Mouse (Mus musculus): ENCODE data around the gene H2-Aa.

DNA sequence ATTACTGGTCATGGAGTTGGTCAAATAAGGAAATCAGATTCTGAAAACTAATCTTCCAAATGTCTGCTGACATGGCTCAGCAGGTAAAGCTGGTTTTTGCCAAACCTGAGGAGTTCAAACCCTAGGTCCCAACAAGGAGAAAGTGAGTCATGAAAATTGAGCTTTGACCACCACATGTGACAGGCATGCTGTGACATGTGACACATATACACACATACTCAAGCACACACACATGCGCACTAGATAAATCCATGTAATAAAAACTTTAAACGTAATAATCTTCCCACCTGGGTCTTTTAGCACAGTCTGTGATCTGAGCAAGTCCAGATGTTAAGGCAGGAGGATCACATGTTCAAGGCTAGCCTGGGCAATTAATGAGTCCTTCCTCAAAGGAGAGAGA is 16.2 kb upstream of the H2-Aa start:
- TF ChIP-seq CTCF (IDR thresholded peaks at IDR 0.05; ENCODE audit: low read depth) (no peak), EP300 (IDR thresholded peaks at IDR 0.05; ENCODE audit: low read depth) (no peak)

Measured in heart, postnatal 0 days (tissue).